Mouse (Mus musculus) forebrain, embryonic 14.5 days (tissue): ENCODE measurements around the gene Plxna4. TPM values are rescaled to one million over a fixed set of nuclear protein-coding genes. Genes with fewer than 3 reads are reported as not detected.
A peak's percentile ranks its signal among the peaks of the same experiment; 100 is the strongest.

Source experiments
- ATAC-seq: fragments of 200-750 bp; cut with Nextera tagmentation; 2 replicates; pipeline ENCODE4 v1.8.0; 2017; ENCODE audit warnings: mild to moderate bottlenecking, moderate library complexity
- DNase-seq: peaks from one replicate; pipeline ENCODE4 v3.0.0-alpha.2; 2015; ENCODE audit warnings: low spot score
- H3K27ac ChIP-seq: fragments of 300-500 bp; sonication (generic); 2 replicates; pipeline ENCODE4 v1.5.1; 2014; ENCODE audit warnings: low read depth, mild to moderate bottlenecking, control low read depth, low read length, moderate library complexity
- H3K27me3 ChIP-seq: fragments of 300-500 bp; sonication (generic); replicated peaks from 2 replicates; pipeline ENCODE4 v1.6.1; 2014; ENCODE audit warnings: low read length, control low read depth, mixed read lengths; ENCODE audit not compliant: control insufficient read depth, insufficient read depth
- H3K36me3 ChIP-seq: fragments of 300-500 bp; sonication (generic); 2 replicates; pipeline ENCODE4 v1.6.1; 2014; ENCODE audit warnings: low read length, control low read depth; ENCODE audit not compliant: control insufficient read depth, insufficient read depth
- H3K4me1 ChIP-seq: fragments of 300-500 bp; sonication (generic); 2 replicates; pipeline ENCODE4 v1.6.1; 2014; ENCODE audit warnings: antibody characterized with exemption, low read length, control low read depth; ENCODE audit not compliant: control insufficient read depth, insufficient read depth
- H3K4me2 ChIP-seq: fragments of 300-500 bp; sonication (generic); 2 replicates; pipeline ENCODE4 v1.6.1; 2014; ENCODE audit warnings: mild to moderate bottlenecking, control low read depth, low read length
- H3K4me3 ChIP-seq: fragments of 300-500 bp; sonication (generic); 2 replicates; pipeline ENCODE4 v1.5.1; 2014; ENCODE audit warnings: low read depth, low read length, control low read depth
- H3K9ac ChIP-seq: fragments of 300-500 bp; sonication (generic); 2 replicates; pipeline ENCODE4 v1.6.1; 2014; ENCODE audit warnings: mild to moderate bottlenecking, low read length, control low read depth, moderate library complexity
- H3K9me3 ChIP-seq: fragments of 300-500 bp; sonication (generic); replicated peaks from 2 replicates; pipeline ENCODE4 v1.6.1; 2016; ENCODE audit warnings: low read length, control low read depth, mixed read lengths; ENCODE audit not compliant: control insufficient read depth
- WGBS: fragments of 180-500 bp; shearing (Covaris S2); extraction: QIAGEN DNeasy Blood & Tissue Kit; methylation state at CpG from one replicate; pipeline ENCODE4 v1.1.7; 2014; 5-methylcytosine and 5-hydroxymethylcytosine counted together
- polyA plus RNA-seq: library from polyadenylated mRNA; unstranded; fragments of >200 nt; fragmentation: Nextera tagmentation; extraction: Ambion mirVana; gene quantifications from 2 replicates; pipeline ENCODE4 v1.2.1, GENCODE M21; 2014

The Plxna4 gene
- polyA plus RNA-seq, 1 experiment from 2014 or later = 19.9 TPM

DNA sequence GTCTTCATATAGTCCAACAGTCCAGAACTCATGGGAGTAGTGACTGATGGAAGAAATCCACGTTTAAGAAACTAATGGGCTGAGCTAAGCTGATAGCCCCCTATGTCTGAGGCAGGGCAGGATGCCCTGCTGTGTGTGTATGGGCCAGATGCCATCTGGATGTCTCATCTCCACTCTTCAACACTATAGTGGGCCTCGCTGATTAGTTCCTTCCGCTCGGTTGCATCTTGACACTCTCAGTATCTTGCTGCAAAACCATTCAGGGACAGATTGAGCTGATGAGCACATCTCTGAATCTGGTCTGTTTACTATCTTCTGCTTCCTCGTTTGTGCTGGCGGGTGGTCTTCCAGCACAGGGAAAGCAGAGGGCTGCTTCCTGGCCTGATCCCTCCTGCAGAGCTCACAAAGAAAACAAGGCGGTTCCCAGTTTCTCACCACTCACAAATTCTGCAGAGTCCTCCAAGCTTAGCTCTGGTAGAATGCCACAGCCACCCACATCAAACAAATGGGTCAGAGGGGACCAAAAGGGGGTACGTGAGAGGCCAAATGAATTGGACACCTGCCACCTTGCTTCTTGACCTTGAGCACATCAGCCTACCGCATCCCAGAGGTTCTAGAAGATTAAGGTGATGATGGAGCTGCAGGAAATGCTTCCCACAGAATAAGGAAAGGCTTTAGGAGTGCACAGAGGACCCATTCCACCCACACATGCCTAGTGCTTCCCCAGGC lies 482.3 kb downstream of the Plxna4 start:
- DNase-seq = peak; percentile 50
- no peaks in the 10 kb centered on the region for H3K9me3 ChIP-seq
- 40% methylated on average over 9 of the region's 9 CpGs for WGBS
- peak overlapping the region; percentile 15; the same call in 1 of the 2 replicates for H3K27ac ChIP-seq
- peaks cover 4% of the 10 kb centered on the region; the same call in 1 of the 2 replicates for H3K4me1 ChIP-seq
- no peak overlapping the region for H3K9ac ChIP-seq
- H3K27me3 ChIP-seq = no peaks in the 10 kb centered on the region
- ATAC-seq = no peak
- H3K4me3 ChIP-seq = no peak overlapping the region
- H3K36me3 ChIP-seq = no peaks in the 10 kb centered on the region
- H3K4me2 ChIP-seq = no peak overlapping the region
